Mouse (Mus musculus): ENCODE results near the gene Spock1. TPM values are rescaled to one million over a fixed set of nuclear protein-coding genes. Genes with fewer than 3 reads are reported as not detected.

The Spock1 gene
- not detected in 2 replicates for total RNA-seq (2015)
- total RNA-seq (2017), result not detected in 2 replicates

- ATAC-seq (ENCODE audit: poor library complexity, severe bottlenecking), result no peak; the same call in 1 of the 2 replicates
Observed at GRCm38 (mm10) chr13:57908266-57908582, at the start of gene Spock1. TSS of gene Spock1 (minus strand) at chr13:57908332.

- ATAC-seq (ENCODE audit: poor library complexity, severe bottlenecking), result no peak
Observed at GRCm38 (mm10) chr13:57950091-57950490, 42.0 kb upstream of the Spock1 start.

GRCm38 (mm10) chr13:57949513-57949912 lies 41.4 kb upstream of the Spock1 start:
- ATAC-seq (ENCODE audit: poor library complexity, severe bottlenecking), result no peak

- no peak for ATAC-seq (ENCODE audit: poor library complexity, severe bottlenecking)
Observed at GRCm38 (mm10) chr13:57945197-57945596, 37.1 kb upstream of the Spock1 start.

- no peak for ATAC-seq (ENCODE audit: poor library complexity, severe bottlenecking)
Observed at GRCm38 (mm10) chr13:57944434-57944833, 36.3 kb upstream of the Spock1 start.

- ATAC-seq (ENCODE audit: poor library complexity, severe bottlenecking), result no peak
Observed at GRCm38 (mm10) chr13:57943900-57944299, 35.8 kb upstream of the Spock1 start.

- no peak for ATAC-seq (ENCODE audit: poor library complexity, severe bottlenecking)
Observed at GRCm38 (mm10) chr13:57937463-57938229, 29.5 kb upstream of the Spock1 start.

GRCm38 (mm10) chr13:57931998-57932397 lies 23.9 kb upstream of the Spock1 start:
- no peak for ATAC-seq (ENCODE audit: poor library complexity, severe bottlenecking)

- ATAC-seq (ENCODE audit: poor library complexity, severe bottlenecking), result no peak
Observed at GRCm38 (mm10) chr13:57931376-57931775, 23.2 kb upstream of the Spock1 start.

GRCm38 (mm10) chr13:57930720-57931119 lies 22.6 kb upstream of the Spock1 start:
- no peak for ATAC-seq (ENCODE audit: poor library complexity, severe bottlenecking)

- ATAC-seq (ENCODE audit: poor library complexity, severe bottlenecking), result no peak
Observed at GRCm38 (mm10) chr13:57930283-57930682, 22.2 kb upstream of the Spock1 start.

GRCm38 (mm10) chr13:57919947-57920346 lies 11.8 kb upstream of the Spock1 start:
- no peak for ATAC-seq (ENCODE audit: poor library complexity, severe bottlenecking)

- ATAC-seq (ENCODE audit: poor library complexity, severe bottlenecking), result no peak
Observed at GRCm38 (mm10) chr13:57911171-57911570, 3.0 kb upstream of the Spock1 start.

- ATAC-seq (ENCODE audit: poor library complexity, severe bottlenecking), result no peak
Observed at GRCm38 (mm10) chr13:57907428-57908265, 485 bp downstream of the Spock1 start.

GRCm38 (mm10) chr13:57894597-57894996 lies 13.5 kb downstream of the Spock1 start:
- ATAC-seq (ENCODE audit: poor library complexity, severe bottlenecking), result no peak

GRCm38 (mm10) chr13:57889708-57890107 lies 18.4 kb downstream of the Spock1 start:
- no peak for ATAC-seq (ENCODE audit: poor library complexity, severe bottlenecking)

- no peak for ATAC-seq (ENCODE audit: poor library complexity, severe bottlenecking)
Observed at GRCm38 (mm10) chr13:57889050-57889449, 19.1 kb downstream of the Spock1 start.

- ATAC-seq (ENCODE audit: poor library complexity, severe bottlenecking), result no peak
Observed at GRCm38 (mm10) chr13:57879817-57880216, 28.3 kb downstream of the Spock1 start.

GRCm38 (mm10) chr13:57878797-57879196 lies 29.3 kb downstream of the Spock1 start:
- no peak for ATAC-seq (ENCODE audit: poor library complexity, severe bottlenecking)

GRCm38 (mm10) chr13:57877782-57878181 lies 30.4 kb downstream of the Spock1 start:
- no peak for ATAC-seq (ENCODE audit: poor library complexity, severe bottlenecking)

- ATAC-seq (ENCODE audit: poor library complexity, severe bottlenecking), result no peak
Observed at GRCm38 (mm10) chr13:57876966-57877365, 31.2 kb downstream of the Spock1 start.

- ATAC-seq (ENCODE audit: poor library complexity, severe bottlenecking), result no peak
Observed at GRCm38 (mm10) chr13:57870058-57870457, 38.1 kb downstream of the Spock1 start.
